Mouse (Mus musculus) cerebellum, adult 2 months (tissue): ENCODE measurements at regions not wholly inside any gene's neighbourhood (a gene's known extent, or its start where the extent isn't known, plus 50 kb on each side); places are given as distances from the start of the nearest gene placed in this dataset.

Source experiments
- CTCF ChIP-seq: fragments of 200-500 bp; IDR thresholded peaks from 2 replicates; pipeline ENCODE4 v1.5.1; 2011; ENCODE audit warnings: low read depth, mild to moderate bottlenecking, control low read depth, low read length, moderate library complexity, borderline replicate concordance; ENCODE audit not compliant: insufficient read depth
- POLR2A ChIP-seq: fragments of 200-500 bp; IDR thresholded peaks from 2 replicates; pipeline ENCODE4 v1.6.1; 2011; ENCODE audit warnings: low read length, control low read depth, borderline replicate concordance; ENCODE audit not compliant: insufficient read depth

- TF ChIP-seq CTCF (no peak), POLR2A (no peak)
Measured at GRCm38 (mm10) chr17:83077737-83078600, 137.1 kb upstream of the Pkdcc start.
